Mouse (Mus musculus) heart, adult 2 months (tissue): ENCODE data around the gene Pkp4. TPM values are rescaled to one million over a fixed set of nuclear protein-coding genes. Genes with fewer than 3 reads are reported as not detected.
A peak's percentile ranks its signal among the peaks of the same experiment; 100 is the strongest.

Experiments
- DNase-seq, 2 experiments: peaks; one replicate each; pipeline ENCODE4 v3.0.0; 2021
- H3K27ac ChIP-seq: fragments of 200-600 bp; 2 replicates; pipeline ENCODE4 v1.8.1; 2022
- H3K27me3 ChIP-seq: fragments of 200-500 bp; 2 replicates; pipeline ENCODE4 v1.6.1; 2012; ENCODE audit warnings: mild to moderate bottlenecking, low read length, inconsistent platforms, mixed read lengths; ENCODE audit not compliant: control insufficient read depth, insufficient read depth
- H3K36me3 ChIP-seq: fragments of 200-500 bp; 2 replicates; pipeline ENCODE4 v1.6.1; 2012; ENCODE audit warnings: low read length, inconsistent platforms; ENCODE audit not compliant: control insufficient read depth, insufficient read depth
- H3K4me1 ChIP-seq: fragments of 200-500 bp; 2 replicates; pipeline ENCODE4 v1.6.1; 2011; ENCODE audit warnings: low read length; ENCODE audit not compliant: control insufficient read depth, insufficient read depth
- H3K4me3 ChIP-seq: fragments of 200-600 bp; 2 replicates; pipeline ENCODE4 v1.8.1; 2022
- H3K79me2 ChIP-seq: fragments of 200-500 bp; replicated peaks from 2 replicates; pipeline ENCODE4 v1.6.1; 2012; ENCODE audit warnings: mild to moderate bottlenecking, inconsistent platforms, low read length, moderate library complexity, mixed read lengths; ENCODE audit not compliant: control insufficient read depth, insufficient read depth
- H3K9ac ChIP-seq: fragments of 200-500 bp; 2 replicates; pipeline ENCODE4 v1.6.1; 2012; ENCODE audit warnings: low read depth, mild to moderate bottlenecking, control low read depth, inconsistent platforms, low read length, mixed read lengths
- CTCF ChIP-seq: fragments of 200-600 bp; IDR thresholded peaks from 2 replicates; pipeline ENCODE4 v1.8.1; 2022; ENCODE audit warnings: antibody characterized with exemption, mild to moderate bottlenecking, moderate library complexity
- EP300 ChIP-seq: fragments of 200-500 bp; IDR thresholded peaks from 2 replicates; pipeline ENCODE4 v1.6.1; 2011; ENCODE audit warnings: low read depth, low read length, control low read depth; ENCODE audit not compliant: insufficient read depth
- POLR2A ChIP-seq: fragments of 200-500 bp; IDR thresholded peaks from 2 replicates; pipeline ENCODE4 v1.6.1; 2011; ENCODE audit warnings: mild to moderate bottlenecking, low read depth, low read length, control low read depth; ENCODE audit not compliant: insufficient read depth
- whole genome bisulfite sequencing: fragments of 180-500 bp; shearing (Covaris S2); methylation state at CpG from one replicate; pipeline ENCODE4 v1.1.7; 2018; 5-methylcytosine and 5-hydroxymethylcytosine counted together
- intact Hi-C: fragments of 180-260 bp; cut with DNase I; formaldehyde crosslinking; loops from one replicate; pipeline ENCODE4 v1.15.1; 2025
- polyA plus RNA-seq: library from polyadenylated mRNA; depleted of rRNA; stranded (reverse); fragments of >200 nt; gene quantifications from 2 replicates; pipeline ENCODE4 v1.2.3, GENCODE M21; 2012
- total RNA-seq, 2 experiments: library from RNA; stranded (reverse); gene quantifications; 2 replicates each; pipeline ENCODE4 v1.2.3; 2021

Gene Pkp4
- total and polyA plus RNA-seq, 3 experiments = 61.5 to 174 (median 152) TPM

DNA sequence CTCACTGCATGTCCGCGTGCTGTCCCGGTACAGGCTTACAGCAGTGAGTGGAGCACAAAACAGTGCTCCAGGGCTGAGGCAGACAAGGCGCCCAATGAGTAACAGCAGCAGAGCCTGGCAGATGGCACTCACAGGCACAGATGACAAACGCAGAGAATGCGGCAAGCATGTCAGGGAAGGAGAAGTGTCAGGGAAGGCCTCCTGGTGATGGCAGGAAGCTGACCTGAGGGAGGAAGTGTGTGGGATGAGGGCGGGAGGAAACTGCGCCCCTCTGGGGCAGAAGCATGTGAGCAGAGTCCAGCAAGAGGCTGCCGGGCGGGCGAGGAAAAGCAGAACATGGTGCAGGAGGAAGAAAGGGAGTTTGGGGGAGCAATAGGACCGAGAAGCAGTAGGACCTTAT is 185.8 kb downstream of the Pkp4 start:
- H3K27ac ChIP-seq = peak overlapping the region; percentile 20
- 44% methylated on average over 12 of the region's 12 CpGs for WGBS
- H3K4me3 ChIP-seq = no peak overlapping the region
- H3K9ac ChIP-seq = peak overlapping the region; percentile 31; the same call in 1 of the 2 replicates
- H3K36me3 ChIP-seq = no peaks in the 10 kb centered on the region
- DNase-seq = peak; percentile 47 to 58
- H3K4me1 ChIP-seq = peaks cover 6% of the 10 kb centered on the region
- H3K27me3 ChIP-seq = no peaks in the 10 kb centered on the region
- H3K79me2 ChIP-seq = no peaks in the 10 kb centered on the region
- TF ChIP-seq CTCF (peak; percentile 6; the same call in 1 of the 2 replicates), POLR2A (no peak)
- intact Hi-C loops = loop anchor here (5.0 kb wide), 1 partner anchor 91 kb away; no protein-coding TSS in a partner anchor

DNA sequence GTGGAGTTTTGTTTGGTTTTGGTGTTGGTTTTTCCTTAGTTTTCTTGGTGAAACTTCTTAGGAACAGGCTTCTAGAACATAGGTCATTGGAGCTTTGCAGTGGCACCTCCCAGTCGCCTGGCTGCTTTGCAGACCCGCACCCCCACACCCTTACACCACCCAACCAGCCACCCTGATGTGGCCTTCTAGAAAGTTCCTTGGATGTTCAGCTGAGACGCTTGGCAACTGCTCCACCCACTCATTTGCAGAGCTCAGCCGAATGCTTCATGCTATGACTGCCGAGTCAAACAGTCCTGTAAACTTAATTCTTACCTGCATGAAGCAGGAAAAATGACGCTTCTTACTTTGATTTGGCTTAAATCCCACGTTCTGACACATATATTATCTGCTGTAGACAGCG is 187.9 kb downstream of the Pkp4 start:
- H3K36me3 ChIP-seq = no peaks in the 10 kb centered on the region

DNA sequence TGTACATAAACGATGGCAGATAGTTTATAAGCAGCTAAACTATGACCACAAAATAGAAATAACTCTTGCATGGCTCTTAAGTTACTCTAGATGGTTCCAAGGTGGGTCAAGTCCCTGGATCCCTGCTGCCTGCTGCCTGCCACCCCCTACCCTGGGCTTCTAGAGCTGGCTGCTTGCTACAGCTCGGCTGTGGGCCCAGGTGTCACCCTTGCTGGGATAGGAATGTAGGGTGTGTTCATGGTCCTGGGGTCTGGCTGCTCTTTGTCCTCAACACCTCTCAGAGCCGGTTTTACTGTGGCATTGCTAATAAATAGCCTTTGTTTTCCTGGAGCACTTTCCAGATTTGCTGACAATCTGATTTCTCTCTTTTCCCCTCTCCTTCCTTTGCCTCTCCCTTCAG is 189.4 kb downstream of the Pkp4 start:
- H3K4me1 ChIP-seq = peaks cover 6% of the 10 kb centered on the region
- WGBS = 67% methylated on average over 3 of the region's 3 CpGs
- no peak overlapping the region for H3K4me3 ChIP-seq
- H3K79me2 ChIP-seq = no peaks in the 10 kb centered on the region
- H3K27me3 ChIP-seq = no peaks in the 10 kb centered on the region
- intact Hi-C loops = no loop called here
- DNase-seq = no peak
- no peak overlapping the region for H3K27ac ChIP-seq
- no peak overlapping the region for H3K9ac ChIP-seq
- no peaks in the 10 kb centered on the region for H3K36me3 ChIP-seq
- TF ChIP-seq EP300 (no peak), POLR2A (no peak), CTCF (no peak)

More for the DNA sequence above, 187.9 kb downstream of the Pkp4 start:
- Histone ChIP-seq H3K4me1 (peaks cover 6% of the 10 kb centered on the region), H3K79me2 (no peaks in the 10 kb centered on the region), H3K4me3 (no peak overlapping the region), H3K9ac (no peak overlapping the region), H3K27ac (no peak overlapping the region), H3K27me3 (no peaks in the 10 kb centered on the region)
- intact Hi-C loops = loop anchor here (5.0 kb wide), 1 partner anchor 89 kb away; no protein-coding TSS in a partner anchor
- DNase-seq = no peak
- 90% methylated on average over 8 of the region's 8 CpGs for WGBS
- no peak for TF ChIP-seq CTCF
- no peak for TF ChIP-seq POLR2A
- TF ChIP-seq EP300 = no peak

DNA sequence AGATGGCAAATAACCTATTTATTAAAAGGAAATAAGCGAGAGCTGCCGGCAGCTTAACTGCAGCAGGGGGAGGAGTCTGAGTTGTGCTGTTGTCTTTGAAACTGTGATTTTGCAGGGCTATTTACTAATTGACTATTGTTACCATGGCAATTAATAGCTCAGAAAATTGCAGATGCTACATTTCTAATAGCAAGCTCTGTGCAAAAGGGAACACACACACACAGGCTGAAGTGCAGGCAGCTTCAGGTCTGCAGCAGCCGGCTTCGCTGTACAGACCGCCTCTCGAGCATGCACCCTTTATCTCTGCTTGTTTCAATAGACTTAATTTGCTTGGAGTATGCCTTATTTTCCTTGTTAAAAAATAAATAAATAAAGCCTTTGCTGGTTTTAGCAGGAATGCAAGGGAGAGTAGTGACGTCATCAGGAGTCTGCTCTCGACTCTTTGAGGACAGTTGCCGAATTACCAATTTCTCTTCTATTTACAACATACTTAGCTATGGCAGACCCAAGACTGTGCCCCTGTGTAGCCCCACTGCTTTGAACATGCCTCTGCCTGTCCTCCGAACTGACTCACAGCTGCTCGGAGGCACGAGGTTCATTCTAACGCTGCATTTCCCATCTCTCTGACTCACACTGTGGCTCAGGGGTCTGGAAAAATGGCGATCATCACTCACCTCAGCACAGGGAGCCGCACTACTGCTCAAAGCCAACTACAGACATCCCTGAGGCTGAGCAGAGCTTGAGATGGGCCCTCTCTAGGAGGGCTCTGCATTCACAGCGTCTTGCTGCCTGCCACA is 190.9 kb downstream of the Pkp4 start:
- H3K36me3 ChIP-seq = no peaks in the 10 kb centered on the region
- H3K4me1 ChIP-seq = peaks cover 4% of the 10 kb centered on the region
- no peak overlapping the region for H3K9ac ChIP-seq
- H3K4me3 ChIP-seq = no peak overlapping the region
- intact Hi-C loops = no loop called here
- 82% methylated on average over 16 of the region's 16 CpGs for WGBS
- no peak overlapping the region for H3K27ac ChIP-seq
- no peak for DNase-seq
- H3K27me3 ChIP-seq = no peaks in the 10 kb centered on the region
- no peak for TF ChIP-seq POLR2A
- no peak for TF ChIP-seq EP300
- no peak for TF ChIP-seq CTCF
- H3K79me2 ChIP-seq = no peaks in the 10 kb centered on the region

DNA sequence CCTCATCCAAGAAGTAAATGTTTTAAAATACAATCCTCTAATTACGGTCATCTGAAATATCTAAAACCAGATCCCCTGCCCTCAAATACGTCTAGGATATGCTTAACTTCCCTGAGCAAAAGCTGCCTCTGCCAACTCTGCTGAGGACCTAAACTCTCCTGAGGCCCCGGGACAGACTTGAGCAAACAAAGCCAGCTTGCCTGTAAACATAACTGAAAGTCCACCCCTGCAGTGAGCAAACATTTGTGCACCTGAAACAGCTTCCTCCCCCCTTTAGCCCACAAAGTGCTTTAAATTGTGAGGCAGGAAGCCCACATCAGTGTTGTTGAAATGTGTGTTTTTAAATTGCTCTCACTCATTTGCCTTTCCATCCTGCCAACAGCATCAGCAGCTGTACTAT is 193.2 kb downstream of the Pkp4 start:
- Histone ChIP-seq H3K27ac (no peak overlapping the region), H3K36me3 (no peaks in the 10 kb centered on the region), H3K4me1 (no peaks in the 10 kb centered on the region), H3K27me3 (no peaks in the 10 kb centered on the region), H3K79me2 (no peaks in the 10 kb centered on the region), H3K4me3 (no peak overlapping the region), H3K9ac (no peak overlapping the region)
- WGBS = 77% methylated on average over 3 of the region's 3 CpGs
- no peak for TF ChIP-seq EP300
- TF ChIP-seq CTCF = no peak
- TF ChIP-seq POLR2A = no peak
- no peak for DNase-seq
- intact Hi-C loops = no loop called here

DNA sequence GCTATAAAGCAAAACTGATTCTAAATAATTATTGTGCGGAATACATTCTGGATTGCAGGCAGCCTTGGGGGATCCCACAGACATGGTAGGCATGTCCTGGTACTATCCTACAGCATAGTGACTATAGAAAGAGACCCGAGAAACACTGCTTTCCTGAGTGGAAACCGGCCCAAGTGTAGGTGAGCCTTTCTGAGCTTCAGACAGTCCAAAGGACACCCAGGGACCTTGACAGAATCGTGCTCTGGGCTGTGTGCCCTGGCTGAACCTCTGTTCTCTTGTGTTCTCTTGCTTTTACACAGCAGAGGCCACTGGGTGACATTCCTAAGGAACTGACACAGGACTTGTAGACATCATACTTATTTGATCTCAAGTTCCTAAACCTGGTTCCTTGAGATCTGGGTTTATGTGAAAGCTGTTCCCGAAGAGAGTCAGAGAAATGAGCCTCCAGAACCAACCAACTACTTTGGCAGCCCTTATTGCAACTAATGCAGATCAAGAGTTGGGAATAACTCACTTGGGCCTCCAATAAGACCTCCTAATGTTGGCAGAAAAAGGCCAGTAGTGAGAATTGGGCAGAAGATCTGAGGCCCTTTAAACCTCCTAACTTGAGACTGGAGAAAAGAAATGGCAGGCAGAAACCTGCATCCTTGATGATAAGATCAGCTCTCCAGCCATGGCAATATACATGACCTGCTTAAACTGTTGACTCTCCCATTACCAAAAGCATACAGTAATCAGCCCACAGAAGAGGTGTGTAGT is 195.1 kb downstream of the Pkp4 start:
- TF ChIP-seq CTCF = no peak
- no peak for TF ChIP-seq POLR2A
- no peak for TF ChIP-seq EP300
- no peak for DNase-seq
- 91% methylated on average over 5 of the region's 5 CpGs for WGBS
- Histone ChIP-seq H3K27ac (no peak overlapping the region), H3K4me1 (no peaks in the 10 kb centered on the region), H3K9ac (no peak overlapping the region), H3K79me2 (no peaks in the 10 kb centered on the region), H3K27me3 (no peaks in the 10 kb centered on the region), H3K4me3 (no peak overlapping the region), H3K36me3 (no peaks in the 10 kb centered on the region)
- intact Hi-C loops = no loop called here
